7 mouse cellular contexts compared by ENCODE assay signal in genomic region chr6:83120930-83121862, GRCm38 (mm10). TPM values are rescaled to one million over a fixed set of nuclear protein-coding genes. Genes with fewer than 3 reads are reported as not detected.
DNase-seq lines count a peak whose midpoint lies in the region; ATAC-seq and TF ChIP-seq lines count a peak whose summit lies in the region.

Gene Wbp1 (minus strand): TSS chr6:83121559.

- ATAC-seq in intestine, postnatal 0 days = peak; percentile 95
- ATAC-seq in midbrain, embryonic 12.5 days (ENCODE audit: low FRiP score, low read depth) = peak; percentile 94

- no peaks in the 10 kb centered on the region for H3K9me3 ChIP-seq in embryonic facial prominence, embryonic 10.5 days
- H3K9me3 ChIP-seq in intestine, postnatal 0 days (ENCODE audit: control insufficient read depth) = no peaks in the 10 kb centered on the region
- no peaks in the 10 kb centered on the region for H3K9me3 ChIP-seq in midbrain, embryonic 12.5 days

- TF ChIP-seq CTCF in intestine, postnatal 0 days (IDR thresholded peaks at IDR 0.05; ENCODE audit: low read depth) = peak; percentile 40; the same call in 1 of the 2 replicates
- no peak for TF ChIP-seq CTCF in small intestine, adult 2 months (IDR thresholded peaks at IDR 0.05; ENCODE audit: extremely low read depth, insufficient read length, insufficient replicate concordance, low read depth, low read length)

- peak within 1 kb of the TSS; percentile 61 for H3K9ac ChIP-seq in intestine, postnatal 0 days (ENCODE audit: low read depth, low read length)
- H3K9ac ChIP-seq in midbrain, embryonic 12.5 days (replicated peaks) = peak within 1 kb of the TSS; percentile 95

- peak within 1 kb of the TSS; percentile 93 for H3K4me2 ChIP-seq in intestine, postnatal 0 days (replicated peaks; ENCODE audit: low read depth)
- H3K4me2 ChIP-seq in midbrain, embryonic 12.5 days (replicated peaks) = peak within 1 kb of the TSS; percentile 96

- peaks cover 41% of the 10 kb centered on the region for H3K36me3 ChIP-seq in embryonic facial prominence, embryonic 10.5 days (replicated peaks)
- peaks cover 14% of the 10 kb centered on the region for H3K36me3 ChIP-seq in intestine, postnatal 0 days (ENCODE audit: control insufficient read depth, insufficient read depth)
- H3K36me3 ChIP-seq in midbrain, embryonic 12.5 days = peaks cover 30% of the 10 kb centered on the region
- H3K36me3 ChIP-seq in small intestine, adult 2 months (ENCODE audit: control insufficient read depth, insufficient read depth, low read length) = peaks cover 6% of the 10 kb centered on the region

- peaks cover 81% of the 10 kb centered on the region for H3K4me1 ChIP-seq in embryonic facial prominence, embryonic 10.5 days
- 0 out of 2 replicates have a peak, but pooled peaks cover 5% of the 10 kb centered on the region for H3K4me1 ChIP-seq in intestine, postnatal 0 days (replicated peaks; ENCODE audit: control insufficient read depth, insufficient read depth, low read length)
- peaks cover 71% of the 10 kb centered on the region for H3K4me1 ChIP-seq in midbrain, embryonic 12.5 days
- peaks cover 19% of the 10 kb centered on the region for H3K4me1 ChIP-seq in small intestine, adult 2 months (ENCODE audit: control insufficient read depth, insufficient read depth, insufficient read length, low read length)

- intact Hi-C loops in left cerebral cortex, postnatal 4 days (cut with DNase I) = no loop called here

- peak; percentile 94 for DNase-seq in adrenal gland, postnatal 10 days
- DNase-seq in embryonic facial prominence, embryonic 10.5 days (ENCODE audit: low spot score) = peak; percentile 96
- peak; percentile 93 for DNase-seq in gonadal fat pad, adult 2 months (ENCODE audit: low read depth)
- DNase-seq in left cerebral cortex, postnatal 4 days = peak; percentile 95

- under 1% methylated on average over 38 of the region's 38 CpGs for WGBS in embryonic facial prominence, embryonic 10.5 days
- under 1% methylated on average over 38 of the region's 38 CpGs for WGBS in intestine, postnatal 0 days
- under 1% methylated on average over 36 of the region's 38 CpGs for WGBS in midbrain, embryonic 12.5 days
- under 1% methylated on average over 38 of the region's 38 CpGs for WGBS in small intestine, adult 2 months

- H3K27me3 ChIP-seq in embryonic facial prominence, embryonic 10.5 days (replicated peaks; ENCODE audit: low read depth, poor library complexity, severe bottlenecking) = no peaks in the 10 kb centered on the region
- no peaks in the 10 kb centered on the region for H3K27me3 ChIP-seq in intestine, postnatal 0 days (replicated peaks; ENCODE audit: control insufficient read depth, insufficient read depth, low read length)
- H3K27me3 ChIP-seq in midbrain, embryonic 12.5 days = no peaks in the 10 kb centered on the region
- no peaks in the 10 kb centered on the region for H3K27me3 ChIP-seq in small intestine, adult 2 months (ENCODE audit: control insufficient read depth, insufficient read depth, low read length)

- peak; percentile 91 for TF ChIP-seq POLR2A in small intestine, adult 2 months (IDR thresholded peaks at IDR 0.05; ENCODE audit: low read depth, low read length)

- H3K27ac ChIP-seq in embryonic facial prominence, embryonic 10.5 days (replicated peaks) = peak within 1 kb of the TSS; percentile 99
- peak within 1 kb of the TSS; percentile 92 for H3K27ac ChIP-seq in intestine, postnatal 0 days (ENCODE audit: low read depth, low read length)
- peak within 1 kb of the TSS; percentile 99 for H3K27ac ChIP-seq in midbrain, embryonic 12.5 days (replicated peaks)
- peak within 1 kb of the TSS; percentile 91 for H3K27ac ChIP-seq in small intestine, adult 2 months (ENCODE audit: insufficient read depth, low read depth, low read length)

- peak within 1 kb of the TSS; percentile 83 for H3K4me3 ChIP-seq in embryonic facial prominence, embryonic 10.5 days
- H3K4me3 ChIP-seq in intestine, postnatal 0 days (ENCODE audit: low read depth, low read length) = peak within 1 kb of the TSS; percentile 63
- H3K4me3 ChIP-seq in midbrain, embryonic 12.5 days = peak within 1 kb of the TSS; percentile 84
- H3K4me3 ChIP-seq in small intestine, adult 2 months (ENCODE audit: low read depth, low read length) = peak within 1 kb of the TSS; percentile 86

RNA-seq across cellular contexts. Expression of gene Wbp1, which starts in this region (rescaled TPM):
- total RNA-seq in adrenal gland, postnatal 10 days (2021) = 10 to 100 TPM; 61.1 to 82.1 TPM
- 147 and 172 TPM in 2 replicates for polyA plus RNA-seq in embryonic facial prominence, embryonic 10.5 days (2016; fragmentation: Nextera tagmentation; extraction: Ambion mirVana)
- 187 and 193 TPM in 2 replicates for polyA plus RNA-seq in gonadal fat pad, adult 2 months (2012; rRNA removed)
- 69.1 and 72.7 TPM in 2 replicates for polyA plus RNA-seq in intestine, postnatal 0 days (2015; fragmentation: Nextera tagmentation; extraction: Ambion mirVana)
- 10 to 100 TPM; 60.3 to 68.7 TPM for total RNA-seq in left cerebral cortex, postnatal 4 days (2021)
- polyA plus RNA-seq in midbrain, embryonic 12.5 days (2016; fragmentation: Nextera tagmentation; extraction: Ambion mirVana) = 210 and 223 TPM in 2 replicates
- 91.6 and 183 TPM in 2 replicates for polyA plus RNA-seq in small intestine, adult 2 months (2012; rRNA removed)

Comparison
In these comparisons a context has a peak if more than half of its experiments do, and no peak if none do; other contexts are left out.
1. Peak in every context shown above with its lines: DNase-seq, ATAC-seq, H3K4me3 ChIP-seq and H3K27ac ChIP-seq.